Mouse (Mus musculus): Measurements from ENCODE around the gene Xpnpep1. TPM values are rescaled to one million over a fixed set of nuclear protein-coding genes. Genes with fewer than 3 reads are reported as not detected.

Gene Xpnpep1
- total RNA-seq, 2 experiments from 2014 or later = 41.8 to 52.1 TPM

DNA sequence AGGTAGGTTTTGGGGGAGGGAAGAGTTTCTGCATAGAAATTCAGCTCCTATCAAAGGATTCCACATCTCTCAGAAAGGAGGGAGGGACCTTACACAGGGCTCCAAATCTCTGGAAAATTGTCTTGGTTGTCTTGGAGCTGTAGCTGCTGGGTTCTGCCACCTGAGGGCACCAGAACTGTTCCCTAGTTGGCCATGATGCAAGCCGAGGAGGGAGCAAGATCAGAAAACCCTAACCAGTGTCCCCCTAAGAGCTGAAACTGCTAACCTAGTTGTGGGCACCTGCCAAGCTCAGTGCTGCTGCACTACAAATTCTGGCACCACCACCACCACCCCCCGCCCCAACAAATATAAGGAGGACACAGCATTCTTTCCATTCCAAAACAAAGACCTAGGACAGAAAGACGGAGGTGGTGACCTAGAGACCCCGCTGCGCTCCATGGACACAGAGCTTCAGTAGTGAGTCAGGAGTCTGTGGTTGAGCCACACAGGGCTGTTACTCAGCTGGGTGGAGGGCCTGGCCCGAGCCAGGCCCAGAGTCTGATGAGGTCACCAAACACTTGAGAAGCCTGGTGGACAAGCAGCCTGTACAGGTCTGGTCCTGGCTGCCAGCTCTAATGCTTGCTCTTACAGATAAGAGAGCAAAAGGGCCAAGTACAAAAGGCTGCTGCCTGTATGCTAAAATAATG lies 31.9 kb downstream of the Xpnpep1 start:
- intact Hi-C loops (cut with DNase I) = loop anchor here (5.0 kb wide), 1 partner anchor 219 kb away; no protein-coding TSS in a partner anchor
- DNase-seq = peak; percentile 41 to 47

DNA sequence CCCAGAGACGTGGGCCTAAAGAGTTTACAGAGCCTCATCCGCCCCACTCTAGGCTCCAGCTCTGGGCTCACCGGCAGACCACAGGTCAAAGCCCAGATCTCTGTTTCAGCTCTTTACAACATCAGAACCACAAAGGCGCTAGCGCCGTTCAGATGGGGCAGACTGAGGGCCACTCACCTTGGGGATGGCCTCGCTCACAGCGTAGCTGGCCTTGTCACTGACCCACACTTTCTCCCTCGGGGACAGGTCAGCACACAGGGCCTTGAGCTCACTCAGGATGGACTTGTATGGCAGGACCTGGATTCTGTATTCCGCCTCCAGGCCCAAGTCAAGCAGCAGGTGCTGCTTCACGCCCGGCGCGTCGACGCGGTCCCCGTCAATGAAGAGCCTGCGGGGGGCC lies 34.0 kb downstream of the Xpnpep1 start:
- no peak for DNase-seq
- intact Hi-C loops (cut with DNase I) = loop anchor here (5.0 kb wide), 1 partner anchor 221 kb away; no protein-coding TSS in a partner anchor

DNA sequence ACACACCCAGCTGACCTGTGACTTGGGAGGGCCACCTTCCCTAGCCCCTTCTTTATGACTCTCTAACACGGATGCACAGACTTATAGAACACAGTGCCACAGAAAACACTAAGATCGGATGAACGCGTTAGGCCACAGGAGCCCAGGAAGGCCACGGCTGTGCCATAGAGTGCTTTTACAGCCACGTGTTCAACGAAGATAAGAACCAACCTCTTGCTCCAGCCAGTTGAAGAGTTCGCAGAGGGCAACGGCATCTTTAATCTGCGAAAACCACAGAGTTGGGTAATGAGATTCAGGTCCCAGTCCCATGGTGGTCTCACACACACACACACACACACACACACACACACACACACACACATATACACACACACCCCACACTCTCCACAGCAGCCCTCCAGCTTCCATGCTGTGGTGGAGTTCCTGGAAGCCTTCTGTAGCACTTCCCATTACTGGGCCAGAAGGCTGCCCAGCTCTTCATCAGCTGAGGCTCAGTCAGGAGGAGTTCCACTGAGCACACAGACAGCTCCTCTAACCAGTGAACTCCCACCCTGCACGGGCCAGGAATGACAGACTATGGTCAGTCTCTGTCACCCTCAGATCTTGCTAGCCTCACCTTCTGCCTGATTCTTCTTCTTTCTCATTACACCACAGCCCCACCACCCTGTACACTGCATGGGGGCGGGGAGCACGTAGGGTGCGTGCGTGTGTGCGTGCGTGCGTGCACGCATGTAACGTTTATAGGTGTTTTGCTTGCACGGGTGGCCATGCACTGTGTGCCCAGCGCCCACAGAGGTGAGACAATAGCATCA lies 36.3 kb downstream of the Xpnpep1 start:
- intact Hi-C loops (cut with DNase I) = no loop called here
- no peak for DNase-seq

DNA sequence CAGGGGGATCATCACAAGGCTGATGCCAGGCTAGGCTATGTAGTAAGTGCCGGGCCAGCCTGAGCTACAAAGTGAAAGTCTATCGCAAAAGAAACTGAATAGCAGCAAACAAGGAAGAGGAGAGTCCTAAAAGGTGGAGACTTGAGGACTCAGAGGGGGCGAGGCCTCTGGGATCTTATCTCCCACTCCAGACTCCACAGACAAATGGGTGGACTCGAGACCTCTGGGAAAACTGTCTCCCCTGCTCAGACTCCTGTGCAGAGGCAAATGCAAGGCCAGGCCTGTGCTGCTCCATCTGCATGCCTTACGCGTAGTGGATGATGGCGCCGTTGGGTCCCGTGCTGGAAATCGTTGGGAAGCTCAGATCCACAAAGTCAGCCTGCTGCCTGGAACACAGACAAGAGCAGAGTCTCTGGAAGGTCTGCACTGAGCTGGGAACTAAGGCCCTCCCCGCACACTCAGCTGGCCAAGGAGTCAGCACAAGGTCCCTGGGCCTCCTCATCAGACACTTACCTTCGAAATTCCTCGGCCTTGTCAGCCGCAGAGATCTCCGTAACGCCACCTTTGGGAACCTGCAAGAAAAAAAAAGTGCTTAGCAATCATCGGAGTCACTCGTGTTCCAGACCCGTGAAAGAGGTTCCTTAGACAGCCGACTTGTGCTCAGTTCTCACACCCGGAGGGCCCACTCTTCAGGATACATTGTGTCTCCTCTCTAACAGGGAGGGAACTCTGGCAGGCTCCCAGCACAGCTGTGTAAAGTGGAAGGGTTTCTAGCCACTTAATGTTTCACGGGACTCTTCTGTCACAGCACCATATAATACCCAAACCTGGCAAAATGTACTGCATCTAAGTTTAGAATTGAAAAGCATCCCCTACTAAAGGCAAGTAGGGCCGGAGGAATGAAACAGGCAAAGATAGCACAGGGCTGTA lies 37.6 kb downstream of the Xpnpep1 start:
- intact Hi-C loops (cut with DNase I) = no loop called here
- peak in 1 of 2 experiments; percentile 53 for DNase-seq

DNA sequence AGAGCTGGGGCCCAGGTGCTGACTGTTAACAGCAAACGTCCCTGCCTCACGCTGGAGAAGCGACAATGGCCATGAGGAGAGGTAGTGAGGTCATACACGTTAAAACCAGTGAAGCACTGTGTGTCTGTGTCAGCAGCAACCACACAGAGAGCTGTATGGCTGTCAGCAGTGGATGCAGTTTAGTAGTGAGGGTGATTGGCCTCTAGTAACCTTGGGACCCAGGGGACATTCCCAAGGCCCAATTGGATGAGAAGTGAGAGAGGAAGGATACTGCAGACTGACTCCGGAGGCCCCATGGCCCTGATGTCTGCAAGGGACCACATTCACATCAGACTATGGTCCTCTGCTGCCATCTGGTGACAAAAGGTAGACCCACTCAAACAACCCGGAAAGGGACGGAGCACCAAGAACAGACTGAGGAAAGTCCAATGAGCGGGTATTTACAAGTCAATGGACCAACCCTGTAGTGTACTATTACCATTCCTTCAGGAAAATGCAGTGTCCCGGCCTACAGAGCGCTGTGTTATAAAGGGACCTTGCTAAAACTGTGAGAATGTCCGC lies 47.1 kb downstream of the Xpnpep1 start:
- intact Hi-C loops (cut with DNase I) = no loop called here
- DNase-seq = peak in 1 of 2 experiments; percentile 13

DNA sequence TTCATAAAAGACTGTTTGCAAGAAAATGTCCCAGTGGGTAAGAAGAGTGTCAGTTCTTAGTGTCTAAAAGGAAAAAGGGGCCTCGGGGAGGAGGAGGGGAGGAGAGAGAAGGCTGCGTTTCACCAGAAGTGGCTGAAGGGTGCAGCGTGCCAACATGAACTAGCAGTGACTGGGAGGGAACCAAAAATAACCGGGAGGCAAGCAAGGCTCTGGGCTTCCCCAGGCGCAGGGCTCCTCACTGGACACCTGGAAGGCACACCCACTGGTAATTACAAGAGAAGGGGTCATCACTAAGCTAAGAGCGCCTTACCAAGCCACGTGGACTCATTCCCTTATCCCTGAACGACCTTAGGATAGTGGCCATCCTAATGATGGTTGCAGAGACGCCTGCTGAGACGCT lies 48.1 kb downstream of the Xpnpep1 start:
- intact Hi-C loops (cut with DNase I) = no loop called here
- peak in 1 of 2 experiments; percentile 6 for DNase-seq

DNA sequence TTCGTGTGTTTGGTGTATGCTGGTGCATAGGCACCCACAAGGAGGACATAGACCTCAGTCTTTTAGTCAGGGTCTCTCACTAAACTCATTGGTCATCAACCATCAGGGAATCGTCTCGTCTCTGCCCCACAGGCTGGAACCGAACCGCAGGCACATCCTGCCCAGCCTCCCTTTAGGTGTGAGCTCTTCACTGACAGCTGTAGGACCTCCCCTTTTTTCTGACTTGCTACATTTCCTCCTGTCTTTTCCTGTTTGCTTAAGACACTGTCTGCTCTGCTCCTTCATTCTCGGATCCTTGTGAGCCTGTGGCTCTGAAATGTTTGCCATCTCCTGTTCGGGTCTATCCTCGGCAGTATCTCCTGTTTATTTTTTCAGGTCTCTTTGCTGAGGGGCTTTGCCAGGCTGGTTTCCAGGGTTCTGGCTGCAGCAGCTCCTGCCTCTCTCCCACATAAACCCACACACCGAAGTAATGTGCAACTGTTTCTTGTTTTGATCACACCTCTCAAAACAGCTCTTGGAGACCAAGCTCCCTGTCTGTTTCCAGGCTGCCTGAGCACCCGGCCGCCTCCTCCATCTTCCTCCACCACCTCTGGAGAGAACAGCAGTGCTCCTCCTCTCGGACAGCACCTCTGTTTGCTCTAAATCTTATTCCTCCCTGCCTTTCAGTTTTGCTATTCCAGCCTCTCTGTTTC lies 60.8 kb downstream of the Xpnpep1 start:
- intact Hi-C loops (cut with DNase I) = no loop called here
- no peak for DNase-seq

DNA sequence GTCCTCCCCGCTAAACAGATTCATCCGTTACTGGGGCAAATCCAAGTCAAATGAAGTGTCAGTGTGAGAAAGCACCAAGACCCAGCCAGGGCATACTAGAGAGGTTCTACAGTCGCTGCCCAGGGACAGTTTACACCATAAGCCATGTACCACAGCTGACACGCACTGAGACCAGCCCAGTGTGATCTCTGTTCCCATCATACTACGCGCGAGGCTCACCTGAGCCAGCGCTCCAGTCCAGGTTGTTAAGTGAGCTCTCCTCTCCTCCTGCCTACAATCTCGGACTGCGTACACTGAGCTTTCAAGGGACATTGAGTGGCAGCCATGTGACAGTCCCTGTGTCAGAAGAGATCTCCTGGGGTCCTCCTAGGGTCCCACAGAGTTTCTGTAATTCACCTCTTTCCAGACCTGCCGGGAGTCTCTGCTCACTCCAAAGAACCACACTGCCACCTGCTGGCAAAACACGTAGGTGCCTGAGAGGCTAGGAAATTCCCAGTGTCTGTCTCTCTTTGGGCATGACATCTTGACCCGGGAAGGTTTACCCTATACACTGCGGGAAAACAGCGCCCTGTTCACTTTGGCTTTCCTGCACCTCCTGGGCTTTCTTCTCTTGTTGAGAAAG lies 64.3 kb downstream of the Xpnpep1 start:
- peak; percentile 39 to 49 for DNase-seq

DNA sequence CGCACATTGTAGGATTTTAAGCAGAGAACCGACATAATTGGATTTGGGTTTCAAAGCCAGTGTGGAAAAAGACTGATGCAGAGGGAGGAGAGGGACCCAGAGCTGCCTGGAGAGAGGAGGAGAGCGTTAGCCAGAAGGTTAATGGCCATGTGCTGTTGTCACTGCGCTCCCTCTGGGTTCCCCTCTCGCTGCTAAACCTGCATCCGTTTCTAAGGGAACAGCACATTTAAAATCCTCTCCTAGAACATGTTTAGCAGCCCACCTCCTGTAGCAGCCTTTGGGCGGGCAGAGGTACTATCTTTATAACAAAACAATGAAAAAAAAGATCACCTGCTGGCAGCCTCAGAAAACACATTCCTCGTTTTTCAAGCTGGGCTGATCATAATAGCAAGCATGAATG lies 73.7 kb downstream of the Xpnpep1 start:
- no peak for DNase-seq
- intact Hi-C loops (cut with DNase I) = no loop called here

More for the DNA sequence above, 64.3 kb downstream of the Xpnpep1 start:
- intact Hi-C loops (cut with DNase I) = no loop called here

DNA sequence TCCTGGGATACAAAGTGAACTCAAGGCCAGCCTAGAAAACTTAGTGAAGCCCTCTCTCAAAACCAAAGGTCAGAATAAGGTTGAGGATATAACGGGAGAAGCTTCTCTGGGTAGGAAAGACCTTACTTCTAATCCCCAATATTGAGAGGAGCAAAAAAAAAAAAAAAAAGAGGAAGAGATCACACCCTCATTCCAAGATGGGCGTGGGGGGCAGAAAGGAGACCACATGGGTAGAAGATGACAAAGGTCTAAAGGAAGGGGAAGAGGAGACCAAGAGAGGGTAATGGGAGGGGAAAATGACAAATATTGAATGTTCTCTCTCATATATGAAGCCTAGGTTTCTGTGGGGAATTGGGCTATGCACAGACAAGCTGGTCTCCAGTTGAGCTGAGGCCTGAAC lies 77.3 kb downstream of the Xpnpep1 start:
- no peak for DNase-seq
- intact Hi-C loops (cut with DNase I) = no loop called here

DNA sequence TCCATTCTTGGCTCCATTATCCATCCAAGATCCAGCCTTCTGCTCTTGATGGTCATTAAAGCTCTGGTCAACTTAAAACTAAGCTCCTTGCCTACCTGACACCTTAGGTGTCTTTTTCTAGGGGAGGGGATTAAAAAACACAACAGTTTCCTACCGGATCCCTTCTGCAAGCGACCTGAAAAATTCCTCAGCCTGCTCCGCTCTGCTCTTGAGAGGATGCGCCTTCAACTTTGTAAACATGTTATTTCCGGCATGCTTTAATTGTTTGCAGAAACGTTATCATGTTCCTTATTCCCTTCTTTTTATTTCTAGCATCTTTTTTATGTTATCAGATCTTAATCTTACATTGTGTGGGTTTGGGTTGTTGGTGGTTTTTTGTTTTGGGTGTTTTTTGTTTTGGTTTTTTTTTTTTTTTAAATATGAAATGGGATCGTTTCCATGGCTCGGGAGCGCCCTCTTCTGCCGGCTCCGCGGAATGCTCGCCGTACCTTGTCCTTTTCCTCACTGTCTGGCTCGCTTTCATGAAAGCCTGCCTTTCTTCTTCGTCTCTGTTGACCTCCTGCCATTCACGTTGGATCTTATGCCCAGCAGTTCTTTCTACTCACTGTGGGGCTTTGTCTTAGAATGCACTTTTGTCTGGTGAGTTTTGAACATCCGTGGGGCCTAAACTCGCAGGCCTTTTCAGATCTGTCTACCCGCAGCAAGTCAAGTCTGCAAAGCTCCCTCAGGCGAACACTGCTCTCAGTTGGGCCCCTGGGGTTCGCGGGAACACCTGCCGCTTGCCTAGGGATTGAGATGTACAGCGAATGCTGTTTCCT lies 117.1 kb downstream of the Xpnpep1 start:
- DNase-seq = peak; percentile 8 to 28
- intact Hi-C loops (cut with DNase I) = no loop called here

DNA sequence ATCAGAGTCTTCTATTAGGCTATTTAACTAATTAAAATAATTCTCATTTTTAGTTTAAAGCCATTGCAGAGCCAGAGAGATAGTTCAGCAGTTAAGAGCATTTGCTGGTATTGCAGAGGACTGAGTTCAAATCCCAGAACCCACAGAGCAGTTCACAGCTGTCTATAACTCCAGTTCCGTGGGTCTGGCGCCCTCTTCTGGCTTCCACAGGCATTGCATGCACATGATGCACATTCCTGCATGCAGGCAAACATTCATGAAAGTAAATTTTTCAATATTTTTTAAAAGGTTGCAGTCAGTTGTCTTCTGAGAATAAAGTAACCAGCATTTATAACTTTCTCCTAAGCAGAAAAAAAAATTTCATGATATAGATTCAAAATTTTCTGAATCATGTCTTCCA lies 135.8 kb downstream of the Xpnpep1 start:
- DNase-seq = no peak
- intact Hi-C loops (cut with DNase I) = no loop called here

DNA sequence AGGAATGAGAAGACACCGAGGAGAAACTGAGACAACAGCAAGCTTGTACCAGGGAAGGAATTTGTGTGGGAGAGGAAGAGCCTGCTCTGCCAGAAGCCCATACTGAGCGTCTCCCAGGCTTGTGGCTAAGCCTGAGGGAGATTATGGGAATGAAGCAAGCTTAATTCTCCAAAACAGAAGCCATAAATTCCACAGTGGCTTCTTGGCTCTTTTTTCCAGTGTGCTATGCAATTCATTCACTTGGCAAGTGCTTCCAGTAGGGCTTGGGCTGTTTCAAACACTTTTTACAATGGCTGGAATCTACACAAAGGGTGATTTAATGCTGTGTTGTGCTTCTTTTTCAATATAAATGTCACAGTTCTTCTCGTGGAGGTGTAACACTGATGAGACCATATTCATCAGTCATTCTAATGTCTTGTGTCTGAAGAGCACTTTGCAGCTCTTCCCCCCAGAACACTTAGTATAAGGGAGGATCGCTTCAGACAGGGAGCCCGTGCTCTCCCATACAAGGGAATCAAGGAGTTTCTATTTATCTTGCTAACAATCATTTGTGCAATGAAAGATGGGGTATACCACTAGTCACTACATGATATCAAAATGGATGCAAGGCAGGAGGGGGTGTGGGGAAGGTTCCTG lies 148.1 kb downstream of the Xpnpep1 start:
- no peak for DNase-seq

More for the DNA sequence above, 148.1 kb downstream of the Xpnpep1 start:
- intact Hi-C loops (cut with DNase I) = no loop called here

Small RNA genes lying within 50 kb of the gene (microRNA-seq; reads per million reads assigned to microRNA genes)
- 0 reads per million in 2 experiments for gene Mir6407

Other genes with a start within 250 kb of the Xpnpep1 start
- 10 to 100 TPM; 20.0 to 20.7 TPM for gene Add3, start 100.2 kb upstream of the Xpnpep1 start, total RNA-seq (2021)